Mouse (Mus musculus): Measurements from ENCODE around the gene Stk38. TPM values are rescaled to one million over a fixed set of nuclear protein-coding genes. Genes with fewer than 3 reads are reported as not detected.
A peak's percentile ranks its signal among the peaks of the same experiment; 100 is the strongest.
"Not testable (repeated sequence)": the region's sequence is repeated elsewhere in the genome, so short reads cannot be mapped to it uniquely, and the experiment has no call there.

The Stk38 gene
- total RNA-seq, 2 experiments from 2014 or later: 237 to 327 TPM

DNA sequence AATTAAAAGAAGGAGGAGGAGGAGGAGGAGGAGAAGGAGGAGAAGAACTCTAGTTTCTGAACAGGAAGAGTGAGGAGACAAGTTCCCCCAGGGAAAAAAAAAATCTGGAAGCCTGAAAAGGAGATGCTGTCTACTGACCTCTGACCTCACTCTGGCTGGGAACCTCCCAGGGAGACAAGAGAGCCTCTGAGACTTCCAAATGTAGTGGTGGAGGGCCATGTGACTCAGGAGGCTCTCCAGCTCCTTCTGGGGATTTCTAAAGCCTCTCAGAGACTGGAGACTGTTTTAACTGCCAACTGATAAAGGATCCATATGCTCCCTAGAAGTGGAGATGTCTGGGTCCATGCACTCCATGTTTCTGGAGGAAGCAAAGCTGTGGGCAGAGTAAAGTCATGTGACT, 6.4 kb upstream of the Stk38 start:
- no peak for ATAC-seq (ENCODE audit: poor library complexity, severe bottlenecking)

DNA sequence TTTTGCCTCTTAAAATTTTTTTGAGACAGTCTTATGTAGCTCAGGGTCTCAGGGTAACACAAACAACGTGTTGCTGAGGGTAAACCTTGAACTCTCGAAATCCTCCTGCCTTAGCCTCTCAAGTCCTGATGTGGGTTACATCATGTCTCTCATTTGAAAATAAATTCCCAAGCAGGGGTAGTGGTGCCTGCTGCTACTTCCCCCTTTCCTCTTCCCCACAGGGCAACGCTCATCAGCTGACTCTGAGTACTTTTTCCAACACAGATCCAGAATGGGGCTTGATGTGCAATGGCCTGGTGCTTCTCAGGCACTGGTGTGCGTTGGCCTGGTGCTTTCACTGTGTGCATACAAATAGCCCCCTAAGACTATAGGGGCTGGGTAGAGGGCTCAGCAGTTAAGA, 1.4 kb upstream of the Stk38 start:
- peak; percentile 55 for ATAC-seq (ENCODE audit: poor library complexity, severe bottlenecking)

DNA sequence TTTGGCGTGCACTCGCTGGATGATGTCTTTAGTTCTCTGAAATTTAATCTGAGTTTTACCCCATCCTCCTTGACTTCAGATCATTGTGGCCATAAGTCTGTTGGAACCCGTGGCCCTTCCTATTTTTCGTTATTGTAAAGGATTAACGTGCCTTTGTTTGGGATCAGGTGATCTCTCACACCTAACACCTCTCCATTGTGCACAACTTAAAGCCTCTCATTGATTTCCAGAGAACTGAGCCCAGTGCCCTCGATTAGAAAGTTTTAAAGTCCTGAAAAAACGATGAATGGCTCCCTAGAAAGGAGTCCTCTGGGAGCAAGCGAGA, 493 bp upstream of the Stk38 start:
- no peak for ATAC-seq (ENCODE audit: poor library complexity, severe bottlenecking)

DNA sequence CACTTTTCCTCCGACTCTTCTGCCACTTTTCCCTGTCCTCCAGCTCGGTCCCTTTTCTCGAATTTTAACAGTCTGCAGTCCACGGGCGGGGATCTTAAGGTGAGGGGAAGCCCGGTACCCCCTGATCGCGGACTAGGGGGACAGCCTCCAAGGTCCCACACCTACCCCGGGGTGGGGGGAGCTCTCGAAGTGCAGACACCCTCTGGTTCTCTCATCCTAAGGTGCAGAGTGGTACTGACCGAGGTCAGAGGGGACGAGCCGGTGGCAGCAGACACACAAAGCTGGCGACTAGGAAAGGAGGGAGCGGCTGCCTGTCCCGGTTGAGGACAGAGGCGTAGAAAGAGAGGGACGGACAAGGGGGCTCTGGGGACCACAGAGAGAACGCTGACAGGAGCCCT, 553 bp downstream of the Stk38 start:
- ATAC-seq (ENCODE audit: poor library complexity, severe bottlenecking): peak; percentile 7; the same call in 1 of the 2 replicates

DNA sequence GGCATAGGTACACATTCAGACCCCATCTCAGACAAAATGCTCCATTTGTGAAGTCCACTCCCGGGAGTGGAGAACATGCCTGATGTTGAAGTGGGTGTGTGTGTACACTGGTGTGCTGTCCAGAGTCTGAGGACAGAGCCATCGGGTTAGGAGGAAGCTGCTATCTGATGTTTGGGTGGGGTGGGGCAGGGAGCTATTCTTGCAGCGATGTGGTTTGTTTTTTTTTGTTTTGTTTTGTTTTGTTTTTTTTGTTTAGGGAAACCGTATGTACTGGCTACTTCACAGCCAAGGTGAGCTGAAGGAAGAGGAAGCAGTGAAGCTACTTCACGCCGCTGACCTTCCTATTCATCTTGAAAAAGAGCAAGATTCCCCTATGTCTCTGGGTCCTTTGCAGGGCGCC, 983 bp downstream of the Stk38 start:
- peak; percentile 23 for ATAC-seq (ENCODE audit: poor library complexity, severe bottlenecking)

DNA sequence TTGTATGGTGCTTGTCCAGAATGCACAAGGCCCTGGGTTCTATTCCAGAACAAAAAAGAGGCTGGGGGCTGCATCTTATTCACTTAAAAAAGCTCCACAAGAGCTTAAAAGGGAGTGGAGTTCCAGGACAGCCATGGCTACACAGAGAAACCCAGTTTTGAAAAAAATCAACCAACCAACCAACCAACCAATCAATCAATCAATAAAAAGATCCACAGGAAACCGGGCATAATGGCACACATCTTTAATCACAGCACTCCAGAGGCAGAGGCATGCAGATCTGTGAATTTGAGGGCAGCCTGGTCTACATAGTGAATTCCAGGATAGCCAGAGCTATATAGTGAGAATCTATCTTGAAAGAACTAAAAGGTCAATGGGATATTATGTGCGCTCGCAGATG, 2.8 kb downstream of the Stk38 start:
- ATAC-seq (ENCODE audit: poor library complexity, severe bottlenecking): no peak

DNA sequence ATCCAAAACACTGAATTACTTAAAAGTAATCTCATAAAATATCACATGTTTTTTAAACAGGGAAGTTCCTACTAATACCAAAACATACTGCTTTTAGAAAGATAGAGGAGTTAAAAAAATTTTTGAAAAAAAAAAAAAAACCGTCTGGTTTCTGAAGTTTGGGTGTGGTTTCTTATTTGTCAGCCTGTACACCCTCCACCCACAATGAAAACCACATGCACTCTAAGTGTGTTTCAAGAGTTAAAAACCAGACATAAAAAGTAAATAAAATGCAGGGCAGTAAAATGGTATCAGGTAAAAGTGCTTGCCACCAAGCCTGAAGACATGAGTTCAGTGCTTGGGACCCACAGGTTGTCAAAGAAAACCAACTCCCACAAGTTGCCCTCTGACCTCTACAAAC, 4.1 kb downstream of the Stk38 start:
- no peak for ATAC-seq (ENCODE audit: poor library complexity, severe bottlenecking)

DNA sequence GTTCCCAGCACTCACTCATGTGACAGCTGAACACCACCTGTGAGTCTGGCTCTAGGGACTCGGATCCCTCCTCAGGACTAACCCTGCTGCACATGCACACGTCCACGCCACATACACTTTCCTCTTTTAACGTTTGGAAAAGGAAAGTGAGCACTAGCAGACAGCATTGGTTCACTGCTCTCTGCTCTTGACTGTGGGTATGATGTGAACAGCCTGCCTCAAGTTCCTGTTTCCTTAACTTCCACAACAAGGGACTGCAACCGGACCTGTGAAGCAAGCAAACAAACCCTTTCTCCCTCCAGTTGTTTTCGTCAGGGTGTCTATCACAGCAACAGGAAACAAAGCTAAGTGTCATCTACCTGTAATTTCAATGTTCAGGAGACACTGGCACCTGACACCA, 7.3 kb downstream of the Stk38 start:
- ATAC-seq (ENCODE audit: poor library complexity, severe bottlenecking): peak; percentile 95

DNA sequence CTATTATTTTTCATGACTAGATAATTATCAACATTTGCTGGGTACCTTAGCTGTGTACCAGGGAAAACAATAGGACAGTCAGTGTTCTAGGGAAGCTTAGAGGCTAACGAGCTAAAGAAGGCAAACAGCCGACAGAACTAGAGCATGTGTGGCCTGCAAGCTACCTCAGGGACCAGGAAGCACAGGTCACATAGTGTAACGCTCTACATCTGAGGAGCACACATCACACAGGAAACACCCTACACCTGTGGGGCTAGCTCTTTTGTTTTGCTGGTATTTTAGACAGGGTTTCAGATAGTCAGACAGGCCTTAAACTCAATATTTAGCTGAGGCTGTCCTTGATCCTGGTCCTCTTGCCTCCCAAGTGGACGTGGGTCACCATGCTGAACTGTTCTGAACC, 13.2 kb downstream of the Stk38 start:
- no peak for ATAC-seq (ENCODE audit: poor library complexity, severe bottlenecking)

DNA sequence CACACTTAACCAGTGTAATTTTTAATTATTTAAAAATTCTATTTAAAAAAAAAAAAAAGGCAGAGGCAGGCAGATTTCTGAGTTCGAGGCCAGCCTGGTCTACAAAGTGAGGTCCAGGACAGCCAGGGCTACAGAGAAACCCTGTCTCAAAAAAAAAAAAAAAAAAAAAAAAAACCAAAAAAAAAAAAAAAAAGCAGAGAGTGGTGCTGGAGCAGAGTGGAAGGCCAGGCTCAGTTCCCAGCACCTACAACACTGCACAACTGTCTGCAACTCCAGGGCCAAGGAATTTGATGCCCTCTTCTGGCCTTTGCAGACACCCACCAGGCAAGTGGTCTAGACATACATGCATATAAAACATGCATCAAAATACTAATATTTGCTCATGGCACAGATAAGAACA, 14.8 kb downstream of the Stk38 start:
- not testable (repeated sequence) for ATAC-seq (ENCODE audit: poor library complexity, severe bottlenecking)

DNA sequence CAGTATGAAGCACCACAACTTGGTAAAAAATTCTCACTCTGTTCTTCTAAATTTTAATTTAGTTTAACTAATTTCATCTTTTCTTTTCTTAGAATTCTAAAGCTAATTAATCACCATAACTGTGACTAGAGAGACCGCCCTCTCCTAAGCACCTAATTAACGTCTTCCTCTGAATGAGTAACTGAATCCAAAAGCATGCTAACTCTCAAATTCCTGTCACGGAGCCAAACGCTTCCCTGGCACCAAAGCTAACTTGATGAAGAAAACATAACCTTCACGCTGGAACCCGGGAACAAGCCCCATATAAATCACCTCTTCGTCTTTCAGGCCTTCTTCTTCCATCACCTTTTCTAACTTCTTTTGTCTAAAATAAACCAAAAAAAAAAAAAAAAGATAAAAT, 15.7 kb downstream of the Stk38 start:
- no peak for ATAC-seq (ENCODE audit: poor library complexity, severe bottlenecking)

DNA sequence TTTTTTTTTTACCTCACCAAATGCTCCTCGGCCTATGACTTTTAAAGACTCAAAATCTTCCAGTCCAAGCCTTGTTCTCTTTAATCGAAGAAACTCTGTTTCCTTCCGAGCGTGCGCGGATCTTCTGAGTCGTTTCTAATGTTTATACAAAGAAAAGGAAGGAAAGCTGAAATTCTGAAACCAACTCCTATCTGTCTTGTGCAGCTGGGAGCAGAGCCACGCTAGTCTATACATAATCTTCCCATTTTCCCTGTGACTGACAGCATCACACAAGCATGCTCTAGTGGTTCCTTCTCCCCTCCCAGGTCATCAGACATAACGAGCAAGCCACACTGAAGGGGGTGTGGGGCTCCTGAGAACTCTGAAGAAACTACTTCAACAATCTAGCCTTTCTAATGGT, 16.5 kb downstream of the Stk38 start:
- no peak for ATAC-seq (ENCODE audit: poor library complexity, severe bottlenecking)

DNA sequence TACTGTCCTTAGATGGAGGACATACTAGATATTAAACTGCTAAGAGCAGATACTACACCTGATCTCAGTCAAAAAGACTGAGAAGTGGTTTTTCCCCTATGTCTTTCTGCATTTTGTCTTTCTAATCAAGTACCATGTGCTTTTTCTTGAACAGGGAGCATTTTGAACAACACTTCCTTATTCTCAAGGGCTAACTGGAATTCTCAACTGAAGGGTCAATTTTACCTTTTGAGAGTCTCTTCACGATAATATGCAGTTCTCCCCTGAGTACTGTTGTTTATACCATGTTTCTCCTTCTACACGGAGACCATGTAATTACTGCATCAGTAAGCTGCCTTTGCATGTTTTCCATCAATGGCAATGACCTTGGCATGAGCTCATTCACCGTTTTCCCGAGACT, 17.7 kb downstream of the Stk38 start:
- no peak for ATAC-seq (ENCODE audit: poor library complexity, severe bottlenecking)

DNA sequence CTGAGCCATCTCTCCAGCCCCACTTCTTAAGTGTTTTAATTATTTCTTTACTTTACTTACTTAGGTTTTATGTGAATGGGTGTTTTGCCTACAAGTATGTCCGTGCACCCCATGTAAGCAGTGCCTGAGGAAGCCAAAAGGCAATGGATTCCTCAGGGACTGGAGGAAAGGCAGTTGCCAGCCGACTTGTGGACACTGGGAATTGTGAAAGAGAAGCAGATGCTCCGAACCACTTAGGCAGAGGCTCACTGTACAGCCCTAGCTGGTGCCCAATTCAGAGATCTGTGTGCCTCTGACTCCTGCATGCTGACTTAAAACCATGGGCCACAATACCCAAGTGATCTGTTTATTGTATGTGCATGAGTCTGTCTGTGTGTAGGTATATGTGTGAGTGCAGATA, 18.8 kb downstream of the Stk38 start:
- no peak for ATAC-seq (ENCODE audit: poor library complexity, severe bottlenecking)

DNA sequence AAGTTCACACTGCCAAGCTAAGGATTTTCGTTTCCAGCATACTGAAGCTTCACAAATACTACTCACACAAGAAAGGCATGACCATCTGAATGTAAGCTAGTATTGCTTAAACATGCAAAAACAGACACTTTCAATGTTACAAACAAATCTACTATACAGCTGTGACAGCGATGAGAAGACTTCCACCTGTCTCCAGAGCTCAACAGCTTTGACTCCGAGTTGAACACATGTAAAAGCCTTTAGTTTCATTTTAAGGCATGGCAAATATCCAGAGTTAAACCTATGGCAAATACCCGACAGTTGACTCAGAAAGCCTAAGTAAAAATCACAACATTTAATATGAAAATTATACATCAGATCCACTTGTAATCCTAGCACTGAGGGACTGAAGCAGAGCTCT, 19.5 kb downstream of the Stk38 start:
- ATAC-seq (ENCODE audit: poor library complexity, severe bottlenecking): no peak

DNA sequence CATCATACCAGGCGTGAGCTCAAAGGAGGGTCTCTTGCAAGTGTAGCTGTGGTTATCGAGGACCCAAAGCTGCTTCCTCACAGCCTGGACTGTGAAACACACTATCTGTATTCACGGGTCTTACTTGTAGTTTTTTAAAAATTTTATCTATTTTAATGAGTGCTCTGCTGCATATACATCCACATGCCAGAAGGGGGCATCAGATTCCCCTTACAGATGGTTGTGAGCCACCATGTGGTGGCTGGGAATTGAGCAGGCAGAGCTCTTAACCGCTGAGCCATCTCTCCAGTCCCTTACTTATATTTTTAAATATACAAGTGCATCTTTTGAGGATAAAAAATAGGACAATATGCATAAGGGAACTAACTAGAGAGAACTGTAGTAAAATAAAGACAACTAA, 20.1 kb downstream of the Stk38 start:
- ATAC-seq (ENCODE audit: poor library complexity, severe bottlenecking): peak; percentile 47; the same call in 1 of the 2 replicates

DNA sequence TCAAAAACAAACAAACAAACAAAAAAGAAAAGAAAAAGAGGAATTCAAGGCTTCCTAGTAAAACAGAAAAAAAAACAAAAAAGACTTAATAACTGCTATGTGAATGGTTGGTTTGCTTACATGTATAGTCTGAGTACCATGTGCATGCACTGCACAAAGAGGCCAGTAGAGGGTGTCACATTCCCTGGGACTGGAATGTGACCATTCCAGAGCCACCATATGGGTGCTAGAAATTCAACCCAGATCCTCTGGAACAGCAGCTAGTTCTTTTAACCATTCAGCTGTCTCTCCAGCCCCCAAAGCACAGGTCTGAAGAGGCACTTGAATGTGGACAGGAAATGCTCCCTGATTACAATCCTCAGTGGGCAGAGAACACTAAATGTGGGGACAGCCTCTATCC, 21.0 kb downstream of the Stk38 start:
- peak; percentile 56; the same call in 1 of the 2 replicates for ATAC-seq (ENCODE audit: poor library complexity, severe bottlenecking)

DNA sequence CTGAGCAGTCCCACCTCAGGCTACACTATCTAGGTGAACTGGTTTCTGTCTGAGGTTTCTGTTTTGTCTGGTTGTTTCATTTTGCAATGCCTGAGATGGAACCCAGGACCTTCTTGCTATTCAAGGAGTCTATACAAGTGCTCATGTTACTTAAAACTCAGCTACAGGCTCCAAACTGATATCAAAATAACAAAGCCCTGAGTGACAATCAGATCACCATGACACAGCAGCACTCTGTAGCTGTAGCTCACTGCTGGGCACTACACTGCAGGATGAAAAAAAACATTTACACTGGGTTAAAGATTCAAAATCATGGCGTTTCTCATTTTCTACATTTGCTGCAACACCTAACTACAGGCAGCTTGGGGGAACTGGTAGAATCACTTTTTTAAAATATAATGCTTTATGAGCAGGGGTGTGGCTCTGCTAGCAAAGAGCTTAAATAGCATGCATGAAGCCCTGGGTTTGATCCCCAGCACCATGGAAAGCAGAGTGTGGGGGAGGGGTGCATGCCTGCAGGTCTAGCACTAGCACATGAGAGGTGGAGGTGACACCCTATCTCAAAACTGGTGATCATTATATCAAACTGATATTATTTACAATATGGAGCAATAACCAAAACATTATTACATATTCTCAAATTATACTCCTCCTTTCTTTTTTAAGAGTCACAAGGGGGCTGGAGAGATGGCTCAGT, 22.9 kb downstream of the Stk38 start:
- no peak for ATAC-seq (ENCODE audit: poor library complexity, severe bottlenecking)

DNA sequence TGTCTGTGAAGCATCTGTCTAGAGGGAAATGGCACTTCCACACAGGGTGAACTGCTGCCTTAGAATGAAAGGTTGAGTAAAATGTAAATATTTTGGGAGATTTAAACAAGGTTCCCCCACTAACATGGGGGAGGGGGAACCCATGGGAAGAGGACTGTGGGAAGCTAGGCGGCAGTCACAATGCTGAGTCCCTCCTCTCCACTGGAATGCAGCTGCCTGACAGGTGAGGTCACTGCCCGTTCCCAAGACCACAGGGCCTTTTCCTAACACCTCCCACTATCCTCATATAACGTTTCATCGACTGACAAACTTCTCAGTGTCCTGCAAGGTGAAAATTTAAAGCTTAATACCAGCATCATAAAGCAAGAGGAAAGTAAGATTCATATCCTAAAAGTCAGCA, 25.2 kb downstream of the Stk38 start:
- ATAC-seq (ENCODE audit: poor library complexity, severe bottlenecking): no peak

DNA sequence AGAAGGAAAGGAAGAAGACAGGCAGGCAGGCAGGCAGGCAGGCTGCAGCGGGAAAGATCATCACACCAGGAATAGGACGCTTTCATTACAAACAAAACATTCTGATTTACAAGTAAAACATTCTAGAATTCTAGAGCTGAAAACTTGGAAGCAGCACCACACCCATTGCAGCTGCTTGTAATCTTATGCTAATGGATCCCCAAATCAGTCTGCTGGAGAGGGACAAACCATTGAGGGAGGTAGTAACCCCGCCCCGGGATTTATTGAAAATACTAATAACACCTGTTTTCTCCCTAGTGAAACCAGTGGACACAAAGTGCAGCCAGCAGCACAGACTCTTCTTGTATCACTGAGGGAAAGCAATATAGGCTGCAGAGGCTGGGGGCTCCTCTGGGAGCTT, 26.7 kb downstream of the Stk38 start:
- no peak for ATAC-seq (ENCODE audit: poor library complexity, severe bottlenecking)

DNA sequence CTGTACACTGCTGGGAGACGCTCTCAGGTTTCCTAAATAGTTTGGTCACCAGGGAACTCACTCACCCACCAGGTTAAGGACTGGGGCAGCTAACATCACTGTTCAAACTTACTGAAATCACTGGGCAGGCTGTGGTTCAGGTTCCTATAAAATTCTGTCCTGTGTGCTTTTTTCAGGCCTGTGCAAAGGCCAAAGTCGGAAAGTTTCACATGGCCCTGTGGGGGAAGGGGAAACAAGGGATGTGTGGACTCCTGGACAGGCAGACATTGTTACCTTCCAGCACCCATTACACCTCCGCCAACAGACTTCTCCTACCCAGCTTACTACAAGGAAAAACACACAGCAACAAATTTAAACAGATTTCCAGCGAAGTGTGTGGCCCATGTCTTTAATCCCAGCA, 28.7 kb downstream of the Stk38 start:
- ATAC-seq (ENCODE audit: poor library complexity, severe bottlenecking): no peak

DNA sequence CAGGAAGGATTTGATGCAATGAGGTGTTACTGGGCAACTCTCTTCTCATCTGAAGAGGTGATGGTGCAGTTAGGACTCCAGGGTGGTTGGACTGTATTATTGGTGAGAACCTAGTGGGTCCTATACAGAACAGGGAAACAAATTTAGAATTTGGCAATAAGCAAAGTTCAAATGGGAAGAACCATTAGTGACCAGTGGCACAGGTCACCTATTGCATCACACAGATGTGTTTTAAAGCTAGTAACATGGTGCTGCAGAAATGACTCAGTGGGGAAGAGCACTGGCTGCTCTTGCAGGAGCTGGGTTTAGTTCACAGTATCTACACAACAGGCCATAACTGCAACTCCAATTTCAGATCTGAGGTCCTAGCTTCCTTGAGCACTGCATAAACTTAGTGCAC, 37.7 kb downstream of the Stk38 start:
- no peak for ATAC-seq (ENCODE audit: poor library complexity, severe bottlenecking)

DNA sequence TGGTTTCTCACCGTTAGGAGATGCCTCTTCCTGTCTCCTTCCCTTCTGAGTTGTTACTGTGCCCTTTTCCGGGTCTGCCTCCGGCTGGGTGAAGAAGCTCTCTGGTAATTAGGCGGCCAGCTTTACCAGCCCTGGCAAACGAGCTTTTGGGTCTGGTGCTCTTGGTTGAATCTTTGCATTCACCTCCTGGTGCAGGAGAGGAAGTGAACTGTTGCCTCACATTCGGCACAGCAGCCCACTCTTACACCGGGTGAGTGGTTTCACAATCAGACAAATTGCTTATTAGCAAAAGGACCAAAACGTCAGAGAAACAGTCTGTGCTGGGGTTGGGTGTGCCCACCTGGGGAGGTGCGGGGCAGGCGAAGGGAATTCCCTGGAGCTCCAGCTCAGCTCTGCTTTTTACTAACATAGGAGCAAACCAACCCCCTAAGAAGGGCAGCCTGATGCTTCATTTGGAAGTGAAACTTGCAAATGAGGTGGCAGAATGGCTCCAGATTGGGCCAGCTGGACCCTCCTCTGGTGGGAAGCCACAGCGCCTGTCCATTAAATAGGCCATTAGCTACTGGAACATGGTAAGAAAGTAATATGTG, 40.7 kb downstream of the Stk38 start:
- ATAC-seq (ENCODE audit: poor library complexity, severe bottlenecking): peak; percentile 78
